Mouse (Mus musculus): Measurements from ENCODE around the gene Gfi1b. TPM values are rescaled to one million over a fixed set of nuclear protein-coding genes. Genes with fewer than 3 reads are reported as not detected.

The Gfi1b gene
- polyA plus RNA-seq, 1 experiment from 2014 or later, result 0.09 TPM

DNA sequence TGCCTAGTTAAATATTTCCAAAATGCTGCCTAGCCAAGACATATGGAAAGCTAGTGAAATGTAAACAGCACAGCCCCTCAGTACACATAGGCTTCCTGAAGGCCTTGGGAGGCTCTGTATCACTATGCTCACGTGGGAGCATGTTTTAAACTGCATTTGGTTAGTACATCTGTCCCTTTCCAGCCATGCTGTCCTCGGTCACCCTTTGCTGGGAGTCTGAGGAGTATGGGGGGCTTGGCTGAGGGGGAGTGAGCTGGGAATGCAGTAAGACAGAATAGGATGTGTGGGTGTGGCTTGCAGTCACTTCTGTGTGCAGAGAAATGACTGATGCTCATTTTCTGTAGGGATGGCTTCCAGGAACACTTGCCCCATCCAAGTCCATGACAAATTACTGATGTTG is 36.1 kb downstream of the Gfi1b start:
- 37% methylated on average over 2 of the region's 2 CpGs for WGBS
- Histone ChIP-seq H3K9ac (ENCODE audit: low read depth, low read length) (no peak overlapping the region), H3K27me3 (ENCODE audit: insufficient read depth, low read length) (no peaks in the 10 kb centered on the region), H3K4me2 (ENCODE audit: low read length) (no peak overlapping the region), H3K27ac (no peak overlapping the region), H3K36me3 (ENCODE audit: insufficient read depth, low read length) (no peaks in the 10 kb centered on the region), H3K9me3 (replicated peaks; ENCODE audit: low read length) (no peaks in the 10 kb centered on the region), H3K4me3 (replicated peaks; ENCODE audit: low read depth, low read length) (no peak overlapping the region), H3K4me1 (replicated peaks; ENCODE audit: insufficient read depth, low read length) (peaks cover 5% of the 10 kb centered on the region; the same call in 1 of the 2 replicates)
- no peak for ATAC-seq (replicated peaks; ENCODE audit: low FRiP score, low read depth)
- DNase-seq (ENCODE audit: low spot score), result no peak
- TF ChIP-seq CTCF (IDR thresholded peaks at IDR 0.05; ENCODE audit: low read depth), result no peak

DNA sequence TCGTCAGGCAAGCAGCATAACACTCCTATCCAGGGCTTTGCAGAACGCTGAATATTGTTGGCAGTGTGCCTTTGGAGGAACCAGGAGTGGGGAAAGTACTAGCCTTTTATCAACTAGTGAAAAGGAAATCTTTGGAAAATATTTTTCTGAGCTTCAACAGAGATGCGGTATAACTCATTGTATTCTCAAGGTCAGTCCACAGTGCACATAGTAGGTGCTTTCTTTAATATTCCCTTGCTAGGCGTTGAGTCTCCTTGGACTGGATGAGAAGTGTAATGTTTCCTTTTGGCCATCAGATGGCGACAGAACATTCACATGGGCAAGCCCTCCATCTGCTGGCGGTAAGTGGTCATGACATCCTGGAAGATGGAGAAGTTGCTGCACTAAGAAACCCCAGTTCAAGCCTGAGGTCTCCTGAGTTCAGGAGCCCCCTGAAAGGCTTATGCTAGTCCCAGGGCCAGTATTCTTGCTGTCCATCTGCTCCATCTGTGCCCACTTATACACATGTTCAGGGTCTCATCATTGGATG is 36.7 kb downstream of the Gfi1b start:
- peaks cover 5% of the 10 kb centered on the region; the same call in 1 of the 2 replicates for H3K4me1 ChIP-seq (replicated peaks; ENCODE audit: insufficient read depth, low read length)
- H3K36me3 ChIP-seq (ENCODE audit: insufficient read depth, low read length), result 0 out of 2 replicates have a peak, but pooled peaks cover 5% of the 10 kb centered on the region
- ATAC-seq (replicated peaks; ENCODE audit: low FRiP score, low read depth) (no peak), DNase-seq (ENCODE audit: low spot score) (peak; percentile 93)
- H3K9me3 ChIP-seq (replicated peaks; ENCODE audit: low read length), result no peaks in the 10 kb centered on the region
- 19% methylated on average over 6 of the region's 6 CpGs for WGBS
- H3K4me3 ChIP-seq (replicated peaks; ENCODE audit: low read depth, low read length), result no peak overlapping the region
- H3K9ac ChIP-seq (ENCODE audit: low read depth, low read length), result no peak overlapping the region
- TF ChIP-seq CTCF (IDR thresholded peaks at IDR 0.05; ENCODE audit: low read depth), result peak; percentile 100
- no peak overlapping the region for H3K4me2 ChIP-seq (ENCODE audit: low read length)
- no peak overlapping the region for H3K27ac ChIP-seq
- no peaks in the 10 kb centered on the region for H3K27me3 ChIP-seq (ENCODE audit: insufficient read depth, low read length)

DNA sequence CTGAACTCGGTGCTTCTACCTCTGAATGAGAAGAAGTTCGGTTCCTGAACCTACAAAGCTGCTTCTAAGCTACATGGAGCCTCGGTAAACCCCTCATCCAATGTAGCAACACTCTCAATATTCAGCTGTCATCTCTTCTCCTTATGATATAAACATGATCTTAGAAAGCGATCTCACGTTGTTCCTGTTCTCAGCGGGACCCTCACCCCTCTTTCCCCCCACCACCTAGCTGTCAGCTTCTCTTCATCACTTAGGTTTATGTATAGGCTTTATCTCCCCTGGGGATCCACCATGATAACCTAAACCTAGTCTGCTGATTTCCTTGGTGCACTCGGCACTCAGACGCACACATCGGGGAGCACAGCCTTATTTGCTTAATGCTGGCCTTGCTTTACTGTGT is 38.1 kb downstream of the Gfi1b start, which contains the start of gene Gtf3c5:
Gene Gtf3c5 (minus strand): TSS at position 101 of the 400 bp plus-strand sequence.
- no peak for ATAC-seq (replicated peaks; ENCODE audit: low FRiP score, low read depth)
- H3K9ac ChIP-seq (ENCODE audit: low read depth, low read length), result peak within 1 kb of the TSS; percentile 76

DNA sequence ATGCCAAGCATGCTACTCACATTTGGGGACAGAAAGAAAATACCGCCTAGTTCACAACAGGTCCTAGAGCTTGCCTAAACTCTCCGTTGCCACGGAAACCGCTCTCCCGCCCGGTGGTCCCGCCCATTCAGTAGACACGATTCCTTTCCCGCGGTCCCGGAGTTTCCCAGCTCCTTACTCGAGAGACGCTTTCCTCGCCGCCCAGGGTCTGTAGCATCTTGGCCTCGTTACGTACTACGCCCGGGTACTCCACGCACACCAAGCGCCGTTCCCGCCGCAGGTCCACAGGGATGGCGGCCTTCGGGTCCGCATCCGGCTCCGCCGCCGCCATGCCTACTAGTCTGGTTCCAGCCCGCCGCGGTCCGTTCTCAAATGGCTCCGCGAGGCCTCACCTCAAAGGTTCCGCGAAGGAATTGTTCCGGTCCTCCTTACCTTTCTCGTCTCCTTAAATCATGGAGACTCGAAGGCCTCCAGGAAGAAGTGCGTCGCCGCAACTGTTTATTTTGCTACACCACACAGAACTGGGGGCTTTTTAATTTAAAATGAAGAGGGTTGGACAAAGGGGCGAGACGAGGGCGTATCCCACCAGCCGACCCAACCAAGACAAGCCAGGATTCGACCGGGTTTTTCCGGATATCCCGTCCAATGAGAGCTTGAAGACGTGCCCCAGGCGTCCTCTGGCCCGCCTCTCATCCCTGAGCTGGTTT is 39.0 kb downstream of the Gfi1b start:
- ATAC-seq (replicated peaks; ENCODE audit: low FRiP score, low read depth), result peak; percentile 84
- TF ChIP-seq CTCF (IDR thresholded peaks at IDR 0.05; ENCODE audit: low read depth), result no peak
- peak overlapping the region; percentile 79 for H3K4me3 ChIP-seq (replicated peaks; ENCODE audit: low read depth, low read length)
- peak overlapping the region; percentile 76 for H3K9ac ChIP-seq (ENCODE audit: low read depth, low read length)
- peak; percentile 96 for DNase-seq (ENCODE audit: low spot score)
- peaks cover 14% of the 10 kb centered on the region; the same call in 1 of the 2 replicates for H3K36me3 ChIP-seq (ENCODE audit: insufficient read depth, low read length)
- no peaks in the 10 kb centered on the region for H3K9me3 ChIP-seq (replicated peaks; ENCODE audit: low read length)
- peak overlapping the region; percentile 93 for H3K27ac ChIP-seq
- no peaks in the 10 kb centered on the region for H3K27me3 ChIP-seq (ENCODE audit: insufficient read depth, low read length)
- under 1% methylated on average over 56 of the region's 56 CpGs for WGBS
- H3K4me2 ChIP-seq (ENCODE audit: low read length), result peak overlapping the region; percentile 75
- peaks cover 5% of the 10 kb centered on the region; the same call in 1 of the 2 replicates for H3K4me1 ChIP-seq (replicated peaks; ENCODE audit: insufficient read depth, low read length)

More for the DNA sequence above, 38.1 kb downstream of the Gfi1b start, which contains the start of gene Gtf3c5:
- no peak for TF ChIP-seq CTCF (IDR thresholded peaks at IDR 0.05; ENCODE audit: low read depth)
- Histone ChIP-seq H3K4me3 (replicated peaks; ENCODE audit: low read depth, low read length) (peak within 1 kb of the TSS; percentile 79), H3K4me2 (ENCODE audit: low read length) (peak within 1 kb of the TSS; percentile 75), H3K9me3 (replicated peaks; ENCODE audit: low read length) (no peaks in the 10 kb centered on the region), H3K36me3 (ENCODE audit: insufficient read depth, low read length) (0 out of 2 replicates have a peak, but pooled peaks cover 10% of the 10 kb centered on the region), H3K4me1 (replicated peaks; ENCODE audit: insufficient read depth, low read length) (peaks cover 5% of the 10 kb centered on the region; the same call in 1 of the 2 replicates), H3K27ac (peak within 1 kb of the TSS; percentile 93), H3K27me3 (ENCODE audit: insufficient read depth, low read length) (no peaks in the 10 kb centered on the region)
- DNase-seq (ENCODE audit: low spot score), result no peak
- 74% methylated on average over 9 of the region's 9 CpGs for WGBS

DNA sequence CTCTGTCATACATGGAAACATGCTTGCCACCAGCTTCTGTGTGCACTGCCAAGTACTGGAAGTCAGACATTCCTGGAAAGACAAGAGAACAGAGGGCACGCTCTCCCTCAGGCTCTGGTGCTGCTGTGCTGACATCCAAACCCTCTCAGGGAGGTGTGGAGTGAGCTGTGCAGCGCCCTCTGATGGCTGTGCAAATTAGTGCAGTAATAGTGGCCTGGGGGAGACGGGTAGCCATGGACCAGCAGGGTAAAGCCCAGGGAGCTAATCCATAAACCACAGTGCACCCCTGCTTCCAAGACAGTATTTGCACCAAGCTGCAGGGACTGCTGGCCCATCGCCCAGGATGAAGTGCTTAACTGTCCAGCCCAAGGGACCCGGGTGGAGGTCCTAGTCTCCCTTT is 43.8 kb downstream of the Gfi1b start:
- Histone ChIP-seq H3K27me3 (ENCODE audit: insufficient read depth, low read length) (no peaks in the 10 kb centered on the region), H3K9me3 (replicated peaks; ENCODE audit: low read length) (no peaks in the 10 kb centered on the region), H3K4me3 (replicated peaks; ENCODE audit: low read depth, low read length) (no peak overlapping the region), H3K27ac (no peak overlapping the region), H3K9ac (ENCODE audit: low read depth, low read length) (no peak overlapping the region), H3K36me3 (ENCODE audit: insufficient read depth, low read length) (peaks cover 40% of the 10 kb centered on the region), H3K4me1 (replicated peaks; ENCODE audit: insufficient read depth, low read length) (peaks cover 5% of the 10 kb centered on the region; the same call in 1 of the 2 replicates), H3K4me2 (ENCODE audit: low read length) (no peak overlapping the region)
- DNase-seq (ENCODE audit: low spot score), result no peak
- whole genome bisulfite sequencing, result 78% methylated on average over 5 of the region's 5 CpGs
- ATAC-seq (replicated peaks; ENCODE audit: low FRiP score, low read depth), result no peak
- TF ChIP-seq CTCF (IDR thresholded peaks at IDR 0.05; ENCODE audit: low read depth), result peak; percentile 53

DNA sequence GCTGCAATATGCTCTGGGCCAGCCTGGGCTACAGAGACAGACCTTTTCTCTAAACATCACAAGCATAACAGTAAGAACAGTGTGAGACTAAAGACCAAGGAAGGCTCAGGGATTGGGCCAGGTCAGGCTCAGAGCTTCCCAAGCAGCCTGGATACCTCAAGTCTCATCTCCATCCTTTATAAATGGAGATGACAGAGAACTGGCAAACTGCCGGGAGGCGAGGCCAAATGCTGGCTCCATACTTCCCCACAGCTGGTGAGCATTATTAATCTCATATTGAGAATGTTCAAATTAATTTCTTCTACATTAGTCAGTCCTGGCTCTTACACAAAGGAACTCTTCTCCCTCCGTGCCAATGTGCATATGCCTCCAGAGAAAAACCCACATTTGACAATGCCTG is 45.0 kb downstream of the Gfi1b start:
- Histone ChIP-seq H3K36me3 (ENCODE audit: insufficient read depth, low read length) (peaks cover 47% of the 10 kb centered on the region), H3K27me3 (ENCODE audit: insufficient read depth, low read length) (no peaks in the 10 kb centered on the region), H3K4me2 (ENCODE audit: low read length) (no peak overlapping the region), H3K27ac (no peak overlapping the region), H3K9me3 (replicated peaks; ENCODE audit: low read length) (no peaks in the 10 kb centered on the region), H3K4me3 (replicated peaks; ENCODE audit: low read depth, low read length) (no peak overlapping the region), H3K4me1 (replicated peaks; ENCODE audit: insufficient read depth, low read length) (no peaks in the 10 kb centered on the region), H3K9ac (ENCODE audit: low read depth, low read length) (no peak overlapping the region)
- ATAC-seq (replicated peaks; ENCODE audit: low FRiP score, low read depth) (no peak), DNase-seq (ENCODE audit: low spot score) (no peak)
- 93% methylated on average over 3 of the region's 3 CpGs for WGBS
- no peak for TF ChIP-seq CTCF (IDR thresholded peaks at IDR 0.05; ENCODE audit: low read depth)

All from kidney, postnatal 0 days (tissue).